Mouse (Mus musculus): ENCODE measurements around the gene Glo1. TPM values are rescaled to one million over a fixed set of nuclear protein-coding genes. Genes with fewer than 3 reads are reported as not detected.

The Glo1 gene
- polyA plus RNA-seq, 1 experiment from 2014 or later, result 210 TPM

DNA sequence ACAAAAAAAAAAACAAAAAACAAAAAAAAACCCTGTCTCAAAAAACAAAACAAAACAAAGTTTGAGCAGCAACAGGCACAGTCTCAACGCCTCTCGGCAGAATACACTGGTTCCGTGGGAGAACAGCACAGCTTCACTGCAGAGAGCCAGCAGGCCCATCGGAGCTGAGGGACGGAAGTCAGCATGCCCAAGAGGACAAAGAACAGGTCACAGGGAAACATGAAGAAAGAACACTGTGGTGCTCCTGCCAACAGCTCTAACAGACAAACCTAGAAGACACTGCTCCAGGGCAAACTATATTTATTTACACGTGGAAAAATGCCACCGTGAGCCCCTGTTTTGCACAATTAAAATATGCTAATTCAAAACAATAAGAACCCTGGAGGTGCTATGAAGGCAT is 61.7 kb downstream of the Glo1 start:
- Histone ChIP-seq H3K4me2 (ENCODE audit: low read length) (no peak overlapping the region), H3K9me3 (replicated peaks; ENCODE audit: control insufficient read depth, low read length) (no peaks in the 10 kb centered on the region), H3K27ac (ENCODE audit: low read depth, low read length) (no peak overlapping the region), H3K4me1 (ENCODE audit: control insufficient read depth, insufficient read depth, low read length) (no peaks in the 10 kb centered on the region), H3K36me3 (ENCODE audit: control insufficient read depth, insufficient read depth, low read length) (no peaks in the 10 kb centered on the region), H3K9ac (ENCODE audit: low read length) (no peak overlapping the region), H3K27me3 (replicated peaks; ENCODE audit: control insufficient read depth, insufficient read depth, low read length) (no peaks in the 10 kb centered on the region), H3K4me3 (ENCODE audit: low read depth, low read length) (no peak overlapping the region)
- no peak for DNase-seq (ENCODE audit: low spot score)
- ATAC-seq, result no peak
- 84% methylated on average over 7 of the region's 7 CpGs for WGBS

DNA sequence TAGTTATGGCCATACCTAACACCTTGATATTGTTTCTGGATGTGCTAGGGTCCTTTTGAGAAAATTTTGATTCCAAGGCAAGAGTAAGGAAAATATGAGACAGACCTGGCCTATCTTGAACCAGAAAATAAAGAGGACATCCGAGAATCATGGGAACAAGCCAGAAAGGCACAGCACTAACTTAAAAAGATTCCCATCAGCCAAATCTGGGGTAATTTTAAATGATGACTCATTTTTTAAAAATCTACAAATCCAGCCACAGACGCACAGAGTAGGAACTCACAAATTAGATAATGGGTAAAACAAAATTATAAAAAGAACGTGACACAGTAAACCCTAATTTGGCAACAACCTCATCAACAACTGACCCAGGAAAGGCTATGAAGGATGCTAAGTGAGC is 62.3 kb downstream of the Glo1 start:
- Histone ChIP-seq H3K9ac (ENCODE audit: low read length) (no peak overlapping the region), H3K27me3 (replicated peaks; ENCODE audit: control insufficient read depth, insufficient read depth, low read length) (no peaks in the 10 kb centered on the region), H3K4me1 (ENCODE audit: control insufficient read depth, insufficient read depth, low read length) (no peaks in the 10 kb centered on the region), H3K9me3 (replicated peaks; ENCODE audit: control insufficient read depth, low read length) (no peaks in the 10 kb centered on the region), H3K4me2 (ENCODE audit: low read length) (no peak overlapping the region), H3K27ac (ENCODE audit: low read depth, low read length) (no peak overlapping the region), H3K4me3 (ENCODE audit: low read depth, low read length) (no peak overlapping the region), H3K36me3 (ENCODE audit: control insufficient read depth, insufficient read depth, low read length) (no peaks in the 10 kb centered on the region)
- WGBS, result 96% methylated on average over 3 of the region's 3 CpGs
- DNase-seq (ENCODE audit: low spot score) (no peak), ATAC-seq (no peak)

DNA sequence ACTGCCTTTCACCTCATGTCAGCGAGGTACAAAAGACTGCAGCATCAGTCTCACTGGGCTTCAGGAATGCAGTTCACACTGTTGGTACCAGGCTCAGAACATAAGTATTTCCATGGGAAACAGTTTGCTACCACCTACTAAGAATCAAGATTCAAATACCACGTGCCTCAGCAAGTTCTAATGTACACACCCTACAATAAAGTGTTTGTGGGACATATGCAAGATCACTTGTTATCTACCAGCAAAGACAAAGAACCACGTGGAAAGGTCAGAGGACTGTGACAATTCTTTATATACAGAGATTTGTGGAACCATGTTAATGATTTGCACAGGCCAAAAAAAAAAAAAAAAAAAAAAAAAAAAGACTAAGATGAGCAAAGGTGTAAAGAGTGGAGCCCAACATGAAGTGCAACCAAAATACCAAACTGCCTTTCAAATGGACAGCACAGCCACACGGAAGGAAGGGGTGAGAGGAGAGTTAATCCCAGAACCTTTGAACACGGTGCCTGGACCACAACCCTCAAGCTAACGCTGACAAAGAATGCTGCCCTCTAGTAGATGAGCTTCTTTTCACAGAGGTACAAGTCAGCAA is 63.1 kb downstream of the Glo1 start:
- Histone ChIP-seq H3K36me3 (ENCODE audit: control insufficient read depth, insufficient read depth, low read length) (no peaks in the 10 kb centered on the region), H3K4me3 (ENCODE audit: low read depth, low read length) (no peak overlapping the region), H3K9me3 (replicated peaks; ENCODE audit: control insufficient read depth, low read length) (no peaks in the 10 kb centered on the region), H3K4me1 (ENCODE audit: control insufficient read depth, insufficient read depth, low read length) (no peaks in the 10 kb centered on the region), H3K27me3 (replicated peaks; ENCODE audit: control insufficient read depth, insufficient read depth, low read length) (no peaks in the 10 kb centered on the region), H3K9ac (ENCODE audit: low read length) (no peak overlapping the region), H3K4me2 (ENCODE audit: low read length) (no peak overlapping the region), H3K27ac (ENCODE audit: low read depth, low read length) (no peak overlapping the region)
- DNase-seq (ENCODE audit: low spot score), result no peak
- WGBS, result 82% methylated on average over 6 of the region's 6 CpGs
- no peak for ATAC-seq

DNA sequence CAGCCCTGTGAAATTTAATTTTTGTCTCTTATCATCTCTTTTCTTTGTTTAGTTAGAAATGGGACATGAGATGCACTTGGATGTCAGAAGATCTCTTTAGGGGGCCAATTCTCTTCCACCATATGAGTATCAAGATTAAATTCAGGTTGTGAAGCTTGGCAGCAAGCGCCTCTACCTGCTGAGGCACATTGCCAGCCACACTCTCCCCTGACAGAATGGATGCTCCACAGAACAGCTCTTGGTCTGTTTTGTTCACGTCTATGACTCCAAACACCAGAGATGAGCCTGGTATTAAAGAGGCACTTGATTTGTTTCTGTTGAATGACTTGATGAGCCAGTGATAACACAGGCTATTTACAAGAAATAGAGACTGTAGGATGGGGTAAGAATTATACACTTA is 63.9 kb downstream of the Glo1 start:
- H3K4me2 ChIP-seq (ENCODE audit: low read length), result no peak overlapping the region
- no peak overlapping the region for H3K9ac ChIP-seq (ENCODE audit: low read length)
- no peak overlapping the region for H3K27ac ChIP-seq (ENCODE audit: low read depth, low read length)
- DNase-seq (ENCODE audit: low spot score), result no peak
- no peaks in the 10 kb centered on the region for H3K27me3 ChIP-seq (replicated peaks; ENCODE audit: control insufficient read depth, insufficient read depth, low read length)
- WGBS, result 89% methylated on average over 2 of the region's 2 CpGs
- ATAC-seq, result no peak
- H3K9me3 ChIP-seq (replicated peaks; ENCODE audit: control insufficient read depth, low read length), result no peaks in the 10 kb centered on the region
- no peak overlapping the region for H3K4me3 ChIP-seq (ENCODE audit: low read depth, low read length)
- no peaks in the 10 kb centered on the region for H3K4me1 ChIP-seq (ENCODE audit: control insufficient read depth, insufficient read depth, low read length)
- no peaks in the 10 kb centered on the region for H3K36me3 ChIP-seq (ENCODE audit: control insufficient read depth, insufficient read depth, low read length)

DNA sequence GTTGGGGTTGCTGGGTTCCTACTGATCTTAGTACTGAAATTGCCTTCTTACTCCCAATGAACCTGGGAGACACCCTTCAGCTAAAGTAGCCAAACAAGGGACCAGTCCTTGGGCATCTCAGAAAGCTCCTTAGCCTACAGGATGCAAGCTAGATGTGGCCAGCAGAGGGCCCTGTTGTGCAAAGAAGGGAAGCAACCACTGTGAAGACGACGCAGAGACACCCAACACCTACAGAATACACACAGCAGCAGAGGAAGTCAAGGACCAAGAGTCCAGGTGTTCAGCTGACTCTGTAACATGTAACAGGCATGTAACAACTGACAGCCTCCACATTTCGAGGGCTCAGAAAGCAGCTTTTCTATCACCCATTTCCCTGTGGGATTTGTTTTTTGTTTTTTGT is 67.1 kb downstream of the Glo1 start:
- H3K36me3 ChIP-seq (ENCODE audit: control insufficient read depth, insufficient read depth, low read length), result no peaks in the 10 kb centered on the region
- 0 out of 2 replicates have a peak overlapping the region, but pooled peaks have one; percentile 9 for H3K27ac ChIP-seq (ENCODE audit: low read depth, low read length)
- H3K9me3 ChIP-seq (replicated peaks; ENCODE audit: control insufficient read depth, low read length), result no peaks in the 10 kb centered on the region
- no peak for ATAC-seq
- no peaks in the 10 kb centered on the region for H3K27me3 ChIP-seq (replicated peaks; ENCODE audit: control insufficient read depth, insufficient read depth, low read length)
- H3K4me2 ChIP-seq (ENCODE audit: low read length), result no peak overlapping the region
- WGBS, result 51% methylated on average over 3 of the region's 3 CpGs
- H3K4me1 ChIP-seq (ENCODE audit: control insufficient read depth, insufficient read depth, low read length), result no peaks in the 10 kb centered on the region
- H3K9ac ChIP-seq (ENCODE audit: low read length), result no peak overlapping the region
- H3K4me3 ChIP-seq (ENCODE audit: low read depth, low read length), result no peak overlapping the region
- peak; percentile 25 for DNase-seq (ENCODE audit: low spot score)

DNA sequence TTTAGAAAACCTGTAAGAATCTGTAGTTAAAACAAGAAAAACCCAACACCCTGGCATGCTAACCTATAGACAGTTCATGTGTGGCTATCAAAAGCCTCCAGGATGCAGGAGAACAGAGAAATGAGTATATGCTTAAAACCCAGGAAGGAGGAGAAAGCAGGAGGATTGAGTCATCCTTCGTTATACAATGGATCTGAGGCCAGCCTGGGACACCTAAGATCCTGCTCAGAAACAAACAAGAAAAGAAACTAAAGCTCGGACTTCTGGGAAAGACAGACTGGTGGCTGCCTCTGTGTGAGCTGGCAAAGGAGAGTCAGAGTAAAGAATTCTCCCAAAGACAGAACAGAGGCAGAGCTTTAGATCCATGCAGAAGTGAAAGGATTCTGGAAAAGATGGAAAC is 68.0 kb downstream of the Glo1 start:
- Histone ChIP-seq H3K9ac (ENCODE audit: low read length) (no peak overlapping the region), H3K9me3 (replicated peaks; ENCODE audit: control insufficient read depth, low read length) (no peaks in the 10 kb centered on the region), H3K4me1 (ENCODE audit: control insufficient read depth, insufficient read depth, low read length) (no peaks in the 10 kb centered on the region), H3K4me3 (ENCODE audit: low read depth, low read length) (no peak overlapping the region), H3K27me3 (replicated peaks; ENCODE audit: control insufficient read depth, insufficient read depth, low read length) (no peaks in the 10 kb centered on the region), H3K4me2 (ENCODE audit: low read length) (no peak overlapping the region), H3K27ac (ENCODE audit: low read depth, low read length) (no peak overlapping the region), H3K36me3 (ENCODE audit: control insufficient read depth, insufficient read depth, low read length) (no peaks in the 10 kb centered on the region)
- WGBS, result 64% methylated on average over 2 of the region's 2 CpGs
- ATAC-seq, result no peak
- DNase-seq (ENCODE audit: low spot score), result no peak

DNA sequence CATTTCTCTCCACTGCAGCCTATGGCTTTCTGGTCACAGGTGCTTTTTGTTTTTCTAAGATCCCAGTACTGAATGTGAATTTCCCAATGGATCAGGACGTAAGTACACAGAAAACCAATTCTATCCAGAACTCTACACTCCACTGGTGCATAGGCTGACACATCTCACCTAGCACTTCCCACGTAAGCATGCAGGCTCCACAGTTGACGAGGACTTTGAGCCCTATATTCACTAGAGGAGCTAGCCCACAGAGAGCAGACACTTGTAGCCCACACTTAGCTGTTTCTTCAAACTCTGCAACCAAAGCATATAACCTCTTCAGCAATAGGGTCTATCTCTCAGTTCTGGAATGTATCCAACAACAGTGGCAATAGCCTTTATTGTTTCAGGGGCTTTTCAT is 70.2 kb downstream of the Glo1 start:
- H3K9me3 ChIP-seq (replicated peaks; ENCODE audit: control insufficient read depth, low read length), result no peaks in the 10 kb centered on the region
- no peak overlapping the region for H3K4me2 ChIP-seq (ENCODE audit: low read length)
- H3K27me3 ChIP-seq (replicated peaks; ENCODE audit: control insufficient read depth, insufficient read depth, low read length), result no peaks in the 10 kb centered on the region
- no peak overlapping the region for H3K4me3 ChIP-seq (ENCODE audit: low read depth, low read length)
- H3K27ac ChIP-seq (ENCODE audit: low read depth, low read length), result no peak overlapping the region
- ATAC-seq (no peak), DNase-seq (ENCODE audit: low spot score) (no peak)
- no peaks in the 10 kb centered on the region for H3K36me3 ChIP-seq (ENCODE audit: control insufficient read depth, insufficient read depth, low read length)
- no peaks in the 10 kb centered on the region for H3K4me1 ChIP-seq (ENCODE audit: control insufficient read depth, insufficient read depth, low read length)
- H3K9ac ChIP-seq (ENCODE audit: low read length), result no peak overlapping the region
- 92% methylated on average over 3 of the region's 3 CpGs for WGBS

DNA sequence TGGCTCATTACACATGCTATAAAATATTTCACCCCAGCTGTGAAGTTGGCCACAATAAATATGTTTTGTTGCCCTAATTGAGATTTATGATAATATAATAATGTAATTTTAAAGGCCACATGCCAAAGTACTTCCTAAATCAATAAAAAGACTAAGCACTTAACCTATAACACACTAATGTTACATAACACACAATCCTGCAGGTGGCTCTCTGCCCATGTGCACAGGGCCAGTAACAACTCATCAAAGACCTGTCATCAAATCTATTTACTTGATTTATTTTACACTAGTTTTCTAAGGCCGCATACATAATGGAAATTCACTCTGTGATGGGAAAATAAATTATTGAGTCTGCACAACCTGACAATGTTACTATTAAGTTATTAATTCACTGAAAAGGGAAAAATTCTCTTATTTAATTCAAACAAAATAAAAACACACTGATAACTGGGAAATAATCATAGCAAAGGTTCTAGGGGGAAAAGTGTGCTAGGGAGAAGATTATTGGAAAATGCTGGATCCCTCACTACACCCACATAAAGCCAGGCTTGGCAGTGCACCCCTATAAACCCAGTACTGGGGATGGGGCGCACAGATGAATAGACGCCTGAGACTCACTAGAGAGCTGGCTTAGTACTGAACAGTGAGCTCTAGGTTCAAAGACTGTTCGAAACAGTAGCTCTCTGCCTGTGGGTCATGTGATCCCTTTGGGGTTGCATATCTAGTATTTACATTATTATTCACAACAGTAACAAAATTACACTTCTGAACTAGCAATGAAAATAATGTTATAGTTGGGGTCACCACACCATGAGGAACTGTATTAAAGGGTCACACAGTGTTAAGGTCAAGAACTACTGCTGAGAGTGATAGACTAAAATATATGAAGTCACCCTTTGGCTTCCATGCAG is 73.4 kb downstream of the Glo1 start:
- Histone ChIP-seq H3K4me3 (ENCODE audit: low read depth, low read length) (no peak overlapping the region), H3K9ac (ENCODE audit: low read length) (no peak overlapping the region), H3K27me3 (replicated peaks; ENCODE audit: control insufficient read depth, insufficient read depth, low read length) (no peaks in the 10 kb centered on the region), H3K36me3 (ENCODE audit: control insufficient read depth, insufficient read depth, low read length) (no peaks in the 10 kb centered on the region), H3K9me3 (replicated peaks; ENCODE audit: control insufficient read depth, low read length) (no peaks in the 10 kb centered on the region), H3K27ac (ENCODE audit: low read depth, low read length) (no peak overlapping the region), H3K4me2 (ENCODE audit: low read length) (no peak overlapping the region), H3K4me1 (ENCODE audit: control insufficient read depth, insufficient read depth, low read length) (no peaks in the 10 kb centered on the region)
- 92% methylated on average over 4 of the region's 4 CpGs for WGBS
- DNase-seq (ENCODE audit: low spot score) (no peak), ATAC-seq (no peak)

DNA sequence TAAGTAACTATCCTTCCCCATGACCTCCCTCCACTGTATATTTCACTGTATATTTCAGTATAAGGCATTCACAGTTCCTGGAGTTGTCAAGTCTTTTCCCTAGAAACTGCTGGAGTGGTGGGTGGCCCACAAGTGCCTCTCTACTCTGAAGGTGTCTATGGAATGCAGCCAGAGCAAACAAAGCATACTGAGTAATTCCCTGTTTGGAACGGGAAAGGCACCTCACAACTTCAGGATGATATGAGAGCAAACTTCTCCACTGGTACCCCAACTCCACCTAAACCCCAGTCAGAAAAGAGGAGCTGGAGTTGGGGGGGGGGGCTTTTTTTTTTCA is 75.9 kb downstream of the Glo1 start:
- Histone ChIP-seq H3K4me2 (ENCODE audit: low read length) (no peak overlapping the region), H3K9ac (ENCODE audit: low read length) (no peak overlapping the region), H3K27me3 (replicated peaks; ENCODE audit: control insufficient read depth, insufficient read depth, low read length) (no peaks in the 10 kb centered on the region), H3K9me3 (replicated peaks; ENCODE audit: control insufficient read depth, low read length) (no peaks in the 10 kb centered on the region), H3K4me1 (ENCODE audit: control insufficient read depth, insufficient read depth, low read length) (no peaks in the 10 kb centered on the region), H3K4me3 (ENCODE audit: low read depth, low read length) (no peak overlapping the region), H3K27ac (ENCODE audit: low read depth, low read length) (no peak overlapping the region), H3K36me3 (ENCODE audit: control insufficient read depth, insufficient read depth, low read length) (no peaks in the 10 kb centered on the region)
- 25% methylated on average over 1 of the region's 1 CpGs for WGBS
- no peak for DNase-seq (ENCODE audit: low spot score)
- no peak for ATAC-seq
